Mouse (Mus musculus) lung, postnatal 0 days (tissue): ENCODE measurements at regions not wholly inside any gene's neighbourhood (a gene's known extent, or its start where the extent isn't known, plus 50 kb on each side); places are given as distances from the start of the nearest gene placed in this dataset.

Source experiments
- CTCF ChIP-seq: IDR thresholded peaks from 2 replicates; pipeline ENCODE4 v1.5.1; 2016; ENCODE audit warnings: antibody characterized with exemption, mild to moderate bottlenecking
- EP300 ChIP-seq: IDR thresholded peaks from 2 replicates; pipeline ENCODE4 v1.6.1; 2016; ENCODE audit warnings: antibody characterized with exemption, mild to moderate bottlenecking, control low read depth

- TF ChIP-seq CTCF (no peak), EP300 (peak; percentile 86)
These were observed 109.9 kb upstream of the Gm14444 start for GRCm38 (mm10) chr2:174899940-174900670.
